In the genomic region with DNA sequence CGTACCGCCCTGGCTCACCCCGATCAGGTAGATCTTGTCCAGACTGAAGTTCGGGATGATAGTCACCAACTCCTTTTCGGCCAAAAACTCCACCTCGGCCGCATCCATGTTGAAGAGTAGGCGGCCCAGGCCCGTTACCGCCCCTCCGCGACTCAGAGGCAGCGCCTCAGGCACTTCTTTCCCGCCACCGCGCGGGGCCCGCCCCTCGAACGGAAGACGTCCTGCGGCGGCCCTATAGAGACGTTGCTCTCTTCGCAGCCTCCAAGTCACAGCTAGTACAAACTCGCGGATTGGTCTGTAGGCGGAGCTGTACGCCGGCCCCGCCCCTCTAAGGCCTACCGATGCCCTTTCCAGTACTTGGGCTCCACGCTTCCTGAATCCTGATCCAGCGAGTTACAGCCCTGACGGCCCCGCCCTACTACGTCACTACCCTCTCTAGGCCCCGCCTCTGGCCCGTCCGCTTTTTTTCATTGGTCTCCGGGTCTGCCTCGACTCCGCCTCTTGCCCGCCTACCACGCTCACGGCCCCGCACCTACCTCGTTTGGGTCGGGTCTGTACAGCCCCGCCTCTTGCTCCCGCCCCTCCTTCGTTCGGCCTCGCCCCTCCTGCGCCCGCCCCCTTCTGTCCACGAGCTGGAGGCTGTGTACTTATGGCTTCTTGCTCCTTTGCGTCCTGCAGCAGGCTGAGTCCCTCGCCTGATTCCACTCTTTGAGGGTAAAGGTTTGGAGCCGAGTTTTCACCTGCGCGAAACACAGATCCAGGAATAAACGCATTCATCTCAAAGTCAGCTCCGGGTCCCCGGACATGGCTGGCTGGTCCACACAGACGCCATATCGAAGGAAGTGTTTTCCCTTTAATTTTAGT, we compare ENCODE assay signal across 8 mouse cellular contexts. TPM values are rescaled to one million over a fixed set of nuclear protein-coding genes. Genes with fewer than 3 reads are reported as not detected.
DNase-seq lines count a peak whose midpoint lies in the region; ATAC-seq lines count a peak whose summit lies in the region.

Gins2 (minus strand) TSS at position 397 of the 864 bp plus-strand sequence.

- no peaks in the 10 kb centered on the region for H3K9me3 ChIP-seq in lung, embryonic 16.5 days (ENCODE audit: control insufficient read depth, low read length)

- H3K4me2 ChIP-seq in lung, embryonic 16.5 days (ENCODE audit: low read depth, low read length), result peak within 1 kb of the TSS; percentile 77

- ATAC-seq in hematopoietic stem cell, adult 5-6 weeks (replicated peaks in 1 of 2; ENCODE audit: insufficient read depth in 1 of 2, low FRiP score in 2 of 2, low TSS enrichment in 1 of 2, low read depth in 1 of 2, poor library complexity in 2 of 2, severe bottlenecking in 2 of 2), result peak; percentile 97 to 98
- peak; percentile 98 for ATAC-seq in lung, embryonic 16.5 days (ENCODE audit: low read depth)

- DNase-seq in MEL-GATA-1-ER (ENCODE audit: extremely low read depth, low read depth), result peak; percentile 98
- peak; percentile 98 for DNase-seq in cerebellum, adult 8-10 months
- peak; percentile 99 for DNase-seq in forelimb bud, embryonic 11.5 days (ENCODE audit: low read depth, low spot score)
- DNase-seq in layer of hippocampus, adult 9-10 months (ENCODE audit: low spot score), result peak; percentile 98
- peak; percentile 95 for DNase-seq in ovary, postnatal 10 days (ENCODE audit: low spot score)
- peak; percentile 98 to 99 for DNase-seq in thymus, postnatal 10 days (ENCODE audit: low spot score in 2 of 2)

- peak within 1 kb of the TSS; percentile 74 for H3K9ac ChIP-seq in lung, embryonic 16.5 days (ENCODE audit: low read length)

- H3K4me1 ChIP-seq in lung, embryonic 16.5 days (replicated peaks; ENCODE audit: control insufficient read depth, insufficient read depth, low read length), result peaks cover 12% of the 10 kb centered on the region; the same call in 1 of the 2 replicates

- peak within 1 kb of the TSS; percentile 74 for H3K4me3 ChIP-seq in lung, embryonic 16.5 days (ENCODE audit: low read length)

- no peaks in the 10 kb centered on the region for H3K27me3 ChIP-seq in lung, embryonic 16.5 days (ENCODE audit: control insufficient read depth, insufficient read depth, low read depth, low read length)

- H3K36me3 ChIP-seq in lung, embryonic 16.5 days (ENCODE audit: control insufficient read depth, insufficient read depth, low read length), result peaks cover 5% of the 10 kb centered on the region; the same call in 1 of the 2 replicates

- H3K27ac ChIP-seq in lung, embryonic 16.5 days (ENCODE audit: low read length), result peak within 1 kb of the TSS; percentile 39

- WGBS in lung, embryonic 16.5 days, result under 1% methylated on average over 67 of the region's 67 CpGs

RNA-seq across cellular contexts. Expression of gene Gins2, which starts in this region (rescaled TPM):
- total RNA-seq in hematopoietic stem cell, adult 5-6 weeks (2017), result 24.0 and 46.7 TPM in 2 replicates
- polyA plus RNA-seq in lung, embryonic 16.5 days (2015; fragmentation: Nextera tagmentation; extraction: Ambion mirVana), result 90.8 and 99.5 TPM in 2 replicates

Comparison
In these comparisons a context has a peak if more than half of its experiments do, and no peak if none do; other contexts are left out.
1. Peak in every context shown above with its lines: DNase-seq, ATAC-seq, H3K4me3 ChIP-seq and H3K27ac ChIP-seq.